Mouse (Mus musculus) neural tube, embryonic 11.5 days (tissue): ENCODE data around the gene Dnah7c. TPM values are rescaled to one million over a fixed set of nuclear protein-coding genes. Genes with fewer than 3 reads are reported as not detected.
A peak's percentile ranks its signal among the peaks of the same experiment; 100 is the strongest.

Experiments
- ATAC-seq: fragments of 200-750 bp; cut with Nextera tagmentation; 2 replicates; pipeline ENCODE4 v1.8.0; 2017; ENCODE audit warnings: moderate number of reproducible peaks, mild to moderate bottlenecking, moderate TSS enrichment, moderate library complexity; ENCODE audit not compliant: insufficient read depth, low FRiP score, low TSS enrichment
- DNase-seq: peaks from one replicate; pipeline ENCODE4 v3.0.0-alpha.2; 2015; ENCODE audit warnings: low spot score
- H3K27ac ChIP-seq: fragments of 300-500 bp; sonication (generic); 2 replicates; pipeline ENCODE4 v1.5.1; 2014; ENCODE audit warnings: low read depth, mild to moderate bottlenecking, low read length
- H3K27me3 ChIP-seq: fragments of 300-500 bp; sonication (generic); 2 replicates; pipeline ENCODE4 v1.6.1; 2014; ENCODE audit warnings: mild to moderate bottlenecking, low read length, mixed read lengths; ENCODE audit not compliant: control insufficient read depth, insufficient read depth
- H3K36me3 ChIP-seq: fragments of 300-500 bp; sonication (generic); 2 replicates; pipeline ENCODE4 v1.6.1; 2014; ENCODE audit warnings: mild to moderate bottlenecking, low read length, moderate library complexity, mixed read lengths; ENCODE audit not compliant: control insufficient read depth, insufficient read depth
- H3K4me1 ChIP-seq: fragments of 300-500 bp; sonication (generic); 2 replicates; pipeline ENCODE4 v1.6.1; 2014; ENCODE audit warnings: low read length, mixed read lengths; ENCODE audit not compliant: control insufficient read depth, insufficient read depth
- H3K4me2 ChIP-seq: fragments of 300-500 bp; sonication (generic); 2 replicates; pipeline ENCODE4 v1.6.1; 2014; ENCODE audit warnings: low read depth, mild to moderate bottlenecking, moderate library complexity
- H3K4me3 ChIP-seq: fragments of 300-500 bp; sonication (generic); 2 replicates; pipeline ENCODE4 v1.5.1; 2014; ENCODE audit warnings: low read depth, low read length
- H3K9ac ChIP-seq: fragments of 300-500 bp; sonication (generic); 2 replicates; pipeline ENCODE4 v1.6.1; 2014; ENCODE audit warnings: mild to moderate bottlenecking, low read length
- H3K9me3 ChIP-seq: fragments of 300-500 bp; sonication (generic); 2 replicates; pipeline ENCODE4 v1.6.1; 2016; ENCODE audit warnings: low read length; ENCODE audit not compliant: control insufficient read depth
- WGBS: fragments of 180-500 bp; shearing (Covaris S2); extraction: QIAGEN DNeasy Blood & Tissue Kit; methylation state at CpG from one replicate; pipeline ENCODE4 v1.1.7; 2014; 5-methylcytosine and 5-hydroxymethylcytosine counted together
- polyA plus RNA-seq: library from polyadenylated mRNA; unstranded; fragments of >200 nt; fragmentation: Nextera tagmentation; extraction: Ambion mirVana; gene quantifications from 2 replicates; pipeline ENCODE4 v1.2.1, GENCODE M21; 2014

Gene Dnah7c
- polyA plus RNA-seq, 1 experiment from 2014 or later = 0.08 TPM

DNA sequence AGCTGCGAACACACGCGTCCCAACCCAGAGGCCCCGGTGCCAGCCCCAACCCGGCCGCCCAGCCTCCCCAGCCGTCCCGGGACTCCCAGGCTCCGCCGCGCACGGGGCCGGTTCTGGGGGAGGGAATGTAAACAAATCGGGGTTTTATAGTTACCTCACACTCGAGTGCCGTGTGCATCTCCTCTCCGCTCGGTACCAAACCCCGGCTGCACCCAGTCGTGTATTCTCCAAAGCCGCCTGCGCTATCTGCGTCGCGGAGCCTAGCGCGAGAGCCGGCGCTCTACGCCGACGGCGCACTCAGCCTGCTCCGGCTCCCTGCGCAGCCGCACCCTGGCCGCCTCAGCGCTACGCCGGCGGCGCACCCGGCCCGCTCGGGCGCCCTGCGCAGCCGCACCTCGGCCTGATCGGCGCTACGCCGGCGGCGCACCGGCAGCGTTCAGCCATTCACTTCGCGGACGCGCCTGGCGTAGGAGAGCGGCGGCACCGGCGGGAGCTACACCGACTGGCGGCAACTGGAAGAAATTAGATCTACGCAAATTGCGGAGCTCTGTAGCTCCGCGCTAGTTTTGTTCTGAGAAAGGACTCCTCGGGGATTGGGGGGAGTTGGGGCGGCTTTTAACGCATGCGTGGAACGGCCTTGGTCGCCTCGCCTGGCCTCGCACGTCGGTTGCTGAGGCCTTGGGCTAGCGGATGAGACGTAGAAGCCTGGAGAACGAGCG, 428.1 kb downstream of the Dnah7c start:
- Histone ChIP-seq H3K27ac (peak overlapping the region; percentile 98), H3K36me3 (no peaks in the 10 kb centered on the region), H3K4me3 (peak overlapping the region; percentile 91), H3K4me2 (peak overlapping the region; percentile 62), H3K4me1 (peaks cover 3% of the 10 kb centered on the region; the same call in 1 of the 2 replicates), H3K9me3 (no peaks in the 10 kb centered on the region), H3K9ac (peak overlapping the region; percentile 94), H3K27me3 (no peaks in the 10 kb centered on the region)
- WGBS = under 1% methylated on average over 85 of the region's 86 CpGs
- DNase-seq = peak; percentile 99
- ATAC-seq = peak; percentile 94

- H3K4me3 ChIP-seq = peak overlapping the region; percentile 91; the same call in 1 of the 2 replicates
- DNase-seq (no peak), ATAC-seq (no peak)
- H3K27ac ChIP-seq = peak overlapping the region; percentile 98
- no peaks in the 10 kb centered on the region for H3K36me3 ChIP-seq
- peak overlapping the region; percentile 38 for H3K4me2 ChIP-seq
- WGBS = 31% methylated on average over 18 of the region's 18 CpGs
- H3K9ac ChIP-seq = peak overlapping the region; percentile 94
- H3K4me1 ChIP-seq = peaks cover 3% of the 10 kb centered on the region; the same call in 1 of the 2 replicates
- H3K9me3 ChIP-seq = no peaks in the 10 kb centered on the region
- H3K27me3 ChIP-seq = no peaks in the 10 kb centered on the region
These were observed 428.9 kb downstream of the Dnah7c start for GRCm38 (mm10) chr1:46854036-46854900.

DNA sequence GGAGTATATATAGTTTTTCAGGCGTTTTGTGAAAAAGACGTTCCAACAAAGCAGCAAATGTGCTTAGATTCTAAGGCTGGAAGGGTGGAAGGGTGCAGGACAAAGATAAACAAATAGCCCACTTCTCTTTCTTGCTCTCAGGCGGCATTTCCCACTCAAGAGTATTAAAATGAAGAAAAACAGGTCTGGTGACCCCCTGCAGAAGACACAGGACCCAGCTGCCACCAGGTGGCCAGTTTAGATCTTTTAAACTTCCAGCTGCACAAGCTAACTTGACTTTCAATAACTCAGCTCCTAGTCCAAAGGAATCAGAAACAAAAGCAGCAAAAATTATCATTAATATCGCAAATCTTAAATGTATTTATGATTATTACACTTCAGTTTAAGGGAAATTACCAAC, 431.1 kb downstream of the Dnah7c start:
- H3K27me3 ChIP-seq = no peaks in the 10 kb centered on the region
- no peaks in the 10 kb centered on the region; the same call in 1 of the 2 replicates for H3K4me1 ChIP-seq
- no peak overlapping the region for H3K4me2 ChIP-seq
- no peak overlapping the region for H3K9ac ChIP-seq
- no peak for DNase-seq
- H3K9me3 ChIP-seq = no peaks in the 10 kb centered on the region
- H3K36me3 ChIP-seq = no peaks in the 10 kb centered on the region
- 51% methylated on average over 4 of the region's 4 CpGs for WGBS
- no peak overlapping the region for H3K27ac ChIP-seq
- no peak overlapping the region for H3K4me3 ChIP-seq
- no peak for ATAC-seq
